Mouse (Mus musculus): ENCODE results near the gene Myt1l.

DNA sequence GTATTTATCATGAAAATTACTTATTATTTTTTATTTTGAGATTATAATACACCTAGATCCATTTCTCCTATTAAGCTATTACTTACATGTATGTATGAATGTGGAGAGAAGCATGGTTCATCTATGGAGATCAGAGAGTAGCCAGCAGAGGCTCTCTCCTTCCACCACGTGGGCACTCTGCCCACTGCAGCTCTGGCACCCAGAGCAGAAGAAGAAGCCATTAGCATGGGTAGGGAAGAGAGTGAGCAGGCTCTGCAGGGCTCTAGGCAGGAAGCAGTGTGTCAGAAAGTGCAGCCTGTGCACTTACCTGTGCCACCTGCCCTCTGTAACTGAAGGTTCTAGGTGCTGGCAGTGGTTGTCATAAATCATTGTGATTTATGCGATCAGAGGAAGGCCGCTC lies 321.8 kb downstream of the Myt1l start:
- no peak for TF ChIP-seq POLR2A (IDR thresholded peaks at IDR 0.05; ENCODE audit: control insufficient read depth, extremely low read depth, insufficient read depth, low read length, poor library complexity)
- no peak for TF ChIP-seq CTCF (IDR thresholded peaks at IDR 0.05; ENCODE audit: borderline replicate concordance, control insufficient read depth, extremely low read depth, insufficient read depth, low read length, poor library complexity)

All from thymus, adult 2 months (tissue).